Mouse (Mus musculus): ENCODE data around the gene Cyp19a1.

The Cyp19a1 gene

DNA sequence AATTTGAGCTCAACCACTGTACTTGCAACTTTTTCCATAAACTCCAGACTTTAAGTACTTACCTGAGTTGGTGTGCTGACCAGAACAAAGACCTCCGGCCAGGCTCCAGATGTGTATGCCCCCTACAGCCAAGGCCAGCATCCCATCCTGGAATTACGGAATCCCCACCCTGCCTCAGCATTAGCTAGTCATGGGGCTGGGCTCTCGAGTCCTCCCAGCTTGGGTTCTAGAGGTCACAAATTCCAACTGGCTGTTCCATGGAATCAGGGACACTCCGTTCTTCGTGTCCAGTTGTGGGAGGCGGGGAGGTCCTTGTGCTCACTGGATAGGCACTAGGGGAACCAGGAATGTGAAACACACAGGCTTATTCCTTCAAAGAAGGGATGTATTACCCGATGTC is at the start of gene Cyp19a1:
TSS of gene Cyp19a1 (minus strand) at position 101 of the 400 bp plus-strand sequence.
- DNase-seq (ENCODE audit: low spot score): no peak

- DNase-seq (ENCODE audit: low spot score): no peak
Measured at GRCm38 (mm10) chr9:54316363-54316762, 48.5 kb upstream of the Cyp19a1 start.

GRCm38 (mm10) chr9:54308751-54309358 is 40.9 kb upstream of the Cyp19a1 start:
- DNase-seq (ENCODE audit: low spot score): no peak

DNA sequence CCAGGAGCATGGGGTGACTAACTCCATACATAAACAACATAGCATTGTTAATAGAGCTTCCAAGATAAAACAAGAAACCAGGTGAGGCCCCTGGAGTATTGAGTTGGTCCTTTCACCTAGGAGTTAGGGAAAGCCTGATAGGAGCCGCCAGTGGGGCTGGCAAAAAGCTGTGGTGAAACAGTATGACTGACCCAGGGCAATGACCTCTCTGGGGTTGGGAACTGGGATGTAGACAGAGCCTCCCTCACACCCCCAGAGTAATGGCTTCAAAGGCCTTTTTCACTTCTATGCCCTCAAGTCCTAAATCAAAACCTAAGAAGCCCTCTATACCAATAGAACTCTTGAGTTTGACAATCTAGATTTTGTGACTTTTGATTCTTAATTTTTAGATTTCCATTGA is 40.3 kb upstream of the Cyp19a1 start:
- no peak for DNase-seq (ENCODE audit: low spot score)

- DNase-seq (ENCODE audit: low spot score): no peak
Measured at GRCm38 (mm10) chr9:54301255-54301654, 33.3 kb upstream of the Cyp19a1 start.

- no peak for DNase-seq (ENCODE audit: low spot score)
Measured at GRCm38 (mm10) chr9:54299792-54300191, 31.9 kb upstream of the Cyp19a1 start.

DNA sequence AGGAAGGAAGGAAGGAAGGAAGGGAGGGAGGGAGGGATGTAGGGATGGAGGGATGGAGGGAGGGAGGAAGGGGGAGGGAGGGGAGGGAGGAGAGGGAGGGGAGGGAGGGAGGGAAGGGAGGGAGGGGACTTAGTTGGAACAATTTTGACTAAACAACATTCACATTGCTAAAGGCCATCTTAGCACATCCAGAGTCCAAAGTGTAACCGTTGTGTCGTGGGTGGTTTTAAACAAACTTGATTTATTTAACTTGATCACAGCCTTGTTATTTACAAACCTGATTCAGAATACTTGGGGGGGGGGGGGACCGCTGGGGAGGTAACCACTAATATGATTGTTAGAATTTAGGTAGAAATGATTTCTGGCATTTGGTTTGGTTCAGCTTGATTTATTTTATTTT is 31.5 kb upstream of the Cyp19a1 start:
- no peak for DNase-seq (ENCODE audit: low spot score)

DNA sequence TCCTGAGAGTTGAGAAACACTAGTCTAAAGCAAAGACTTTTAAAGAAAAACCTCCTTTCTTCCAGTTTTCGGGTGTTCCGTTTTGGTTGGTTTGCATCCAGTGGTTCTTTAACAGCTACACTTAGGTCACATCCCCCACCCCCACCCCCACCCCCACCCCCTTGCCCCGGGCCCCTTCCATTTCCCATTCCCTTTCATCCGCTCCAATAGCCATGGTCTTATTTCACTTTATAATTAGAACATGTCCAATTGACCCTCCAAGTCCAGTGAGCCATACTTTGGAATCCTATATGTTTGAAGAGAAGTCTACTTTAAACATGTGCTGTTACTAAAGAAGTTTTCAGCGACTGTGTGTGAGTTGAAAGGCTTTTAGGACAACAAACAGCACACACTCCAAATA is 19.9 kb upstream of the Cyp19a1 start:
- no peak for DNase-seq (ENCODE audit: low spot score)

DNA sequence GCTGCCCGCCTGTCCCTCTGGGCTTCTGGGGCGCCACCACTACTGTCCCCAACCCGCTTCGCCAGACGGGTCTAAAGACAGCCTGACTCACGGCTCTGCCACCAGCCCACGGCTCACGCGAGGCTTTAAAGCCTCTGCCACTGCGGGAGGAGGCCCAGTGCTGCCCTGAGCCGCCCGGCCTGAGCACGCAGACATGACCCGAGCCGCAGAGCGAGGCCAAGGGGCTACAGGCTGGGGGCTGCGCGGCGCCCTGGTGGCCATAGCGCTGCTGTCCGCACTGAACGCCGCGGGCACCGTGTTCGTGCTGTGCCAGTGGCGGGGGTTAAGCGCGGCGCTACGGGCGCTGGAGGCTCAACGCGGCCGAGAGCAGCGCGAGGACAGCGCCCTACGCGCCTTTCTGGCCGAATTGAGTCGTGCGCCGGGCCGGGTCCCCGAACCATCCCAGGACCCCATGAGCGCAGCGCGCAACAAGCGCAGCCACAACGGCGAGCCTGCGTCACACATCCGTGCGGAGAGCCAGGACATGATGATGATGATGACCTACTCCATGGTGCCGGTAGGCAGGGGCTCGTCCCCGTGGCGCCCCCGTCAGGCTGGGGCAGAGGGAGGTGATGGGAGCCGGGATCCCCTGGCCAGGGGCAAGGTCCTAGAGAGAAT is 18.5 kb upstream of the Cyp19a1 start, which contains the start of gene Gldn:
TSS of gene Gldn (plus strand) at position 156 of the 657 bp plus-strand sequence.
- no peak for DNase-seq (ENCODE audit: low spot score)

- no peak for DNase-seq (ENCODE audit: low spot score)
Measured at GRCm38 (mm10) chr9:54279046-54279589, 11.2 kb upstream of the Cyp19a1 start.

- no peak for DNase-seq (ENCODE audit: low spot score)
Measured at GRCm38 (mm10) chr9:54275283-54275682, 7.4 kb upstream of the Cyp19a1 start.

- no peak for DNase-seq (ENCODE audit: low spot score)
Measured at GRCm38 (mm10) chr9:54270889-54271288, 3.0 kb upstream of the Cyp19a1 start.

- no peak for DNase-seq (ENCODE audit: low spot score)
Measured at GRCm38 (mm10) chr9:54269987-54270386, 2.1 kb upstream of the Cyp19a1 start.

DNA sequence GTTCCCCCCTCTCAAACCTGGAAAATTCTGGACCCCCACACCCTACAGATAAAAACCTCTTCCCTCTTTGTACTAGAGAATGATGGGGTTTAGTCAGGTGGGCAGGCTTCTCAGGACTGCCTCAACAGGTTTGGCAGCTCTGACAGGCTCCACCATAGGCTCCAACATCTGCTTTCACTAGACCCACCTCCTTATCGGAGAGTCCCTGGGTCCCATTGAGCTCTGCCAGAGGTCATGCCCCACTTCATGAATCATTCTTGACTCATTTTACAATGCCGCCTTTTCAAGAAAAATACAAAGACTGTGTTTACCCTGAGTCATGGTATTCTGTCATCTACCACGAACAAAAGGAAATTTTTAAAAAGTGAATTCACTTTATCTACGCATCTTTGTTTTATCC is 3.2 kb downstream of the Cyp19a1 start:
- no peak for DNase-seq (ENCODE audit: low spot score)

- DNase-seq (ENCODE audit: low spot score): no peak
Measured at GRCm38 (mm10) chr9:54244869-54245665, 22.8 kb downstream of the Cyp19a1 start.

DNA sequence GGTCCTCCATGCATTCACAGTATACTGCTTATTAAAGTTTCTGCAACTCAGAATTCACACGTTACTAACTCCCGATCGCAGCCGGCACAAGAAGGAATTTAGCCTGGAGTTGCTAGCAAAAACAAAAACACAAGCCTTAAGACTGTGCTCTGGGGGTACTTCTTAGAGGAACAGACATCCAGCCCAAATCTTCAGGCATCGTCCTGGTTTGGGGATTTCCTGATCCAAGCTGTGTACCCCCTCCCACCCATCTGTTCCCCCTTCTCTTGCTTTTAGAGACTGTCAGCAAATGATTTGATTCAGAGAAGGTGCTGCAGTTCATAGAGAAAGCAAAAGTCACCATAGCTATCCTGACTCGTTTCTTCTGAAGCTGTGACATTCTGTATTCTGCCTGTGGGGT is 40.3 kb downstream of the Cyp19a1 start:
- no peak for DNase-seq (ENCODE audit: low spot score)

DNA sequence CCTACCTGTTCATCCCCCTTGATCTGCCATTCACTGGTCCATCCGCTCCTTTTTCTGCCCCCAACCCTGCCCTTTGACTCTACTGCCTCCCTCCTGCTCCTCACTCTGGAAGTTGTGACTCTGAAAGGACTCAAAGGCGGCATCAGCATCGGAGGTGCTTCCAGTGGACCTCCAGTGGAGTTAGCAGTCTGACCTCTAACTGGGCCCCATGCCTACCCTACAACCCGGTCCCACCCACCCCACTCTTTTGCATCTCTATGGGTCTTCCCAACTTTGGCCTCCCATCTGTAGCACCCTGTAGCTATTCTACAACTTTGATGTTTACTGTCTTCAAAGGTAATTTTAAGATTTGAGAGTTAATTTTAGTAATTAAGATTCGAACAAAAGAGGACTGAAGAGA is 51.4 kb downstream of the Cyp19a1 start:
- DNase-seq (ENCODE audit: low spot score): no peak

GRCm38 (mm10) chr9:54214881-54215280 is 53.0 kb downstream of the Cyp19a1 start:
- no peak for DNase-seq (ENCODE audit: low spot score)

GRCm38 (mm10) chr9:54194790-54195189 is 73.1 kb downstream of the Cyp19a1 start:
- DNase-seq (ENCODE audit: low spot score): no peak

DNA sequence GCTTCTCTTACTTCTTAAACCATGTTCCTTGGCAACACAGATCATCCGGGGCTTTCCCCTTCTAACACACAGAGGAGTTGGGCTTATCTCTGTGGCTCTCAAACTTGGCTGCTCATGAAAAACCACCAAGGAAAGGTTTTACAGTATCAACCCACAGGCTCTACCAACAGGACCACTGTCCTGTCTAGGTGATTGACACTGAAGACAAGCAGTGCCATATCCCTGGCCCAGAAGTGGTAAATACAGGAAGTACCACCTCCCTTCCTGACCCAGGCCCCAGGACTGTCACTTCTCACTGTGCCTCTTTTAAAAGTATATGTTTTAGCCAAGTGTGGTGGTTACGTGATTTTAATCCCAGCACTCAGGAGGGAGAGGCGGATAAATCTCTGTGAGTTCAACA is 76.5 kb downstream of the Cyp19a1 start:
- no peak for DNase-seq (ENCODE audit: low spot score)

GRCm38 (mm10) chr9:54182484-54182883 is 85.4 kb downstream of the Cyp19a1 start:
- DNase-seq (ENCODE audit: low spot score): no peak

DNA sequence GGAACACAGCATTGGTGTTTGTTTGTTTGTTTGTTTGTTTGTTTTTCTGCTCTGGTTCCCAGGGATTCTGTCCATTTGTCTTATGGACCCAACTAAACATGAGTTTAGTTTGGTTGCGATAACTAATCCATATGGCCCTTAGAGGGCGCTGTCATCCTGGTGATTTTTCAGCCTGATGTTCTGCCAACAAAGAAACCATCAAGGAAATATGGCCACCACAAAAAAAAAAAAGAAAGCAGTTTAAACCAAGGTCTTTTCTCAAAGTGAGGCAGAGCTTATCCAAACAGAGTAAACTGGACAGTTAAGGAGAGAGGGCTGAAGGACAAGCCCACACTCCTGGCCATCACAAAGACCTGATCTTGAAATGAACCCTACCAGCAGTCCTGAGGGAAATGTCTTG is 86.6 kb downstream of the Cyp19a1 start:
- no peak for DNase-seq (ENCODE audit: low spot score)

GRCm38 (mm10) chr9:54180216-54180615 is 87.7 kb downstream of the Cyp19a1 start:
- no peak for DNase-seq (ENCODE audit: low spot score)

All from urinary bladder, postnatal 10 days (tissue).